Mouse (Mus musculus): Measurements from ENCODE around the gene Mxd4. TPM values are rescaled to one million over a fixed set of nuclear protein-coding genes. Genes with fewer than 3 reads are reported as not detected.

The Mxd4 gene
- 22.5 TPM for polyA plus RNA-seq (2014; fragmentation: Illumina TruSeq; extraction: RNeasy Lipid Tissue Mini Kit (QIAGEN cat#74804); ENCODE audit: low read depth, low replicate concordance)

DNA sequence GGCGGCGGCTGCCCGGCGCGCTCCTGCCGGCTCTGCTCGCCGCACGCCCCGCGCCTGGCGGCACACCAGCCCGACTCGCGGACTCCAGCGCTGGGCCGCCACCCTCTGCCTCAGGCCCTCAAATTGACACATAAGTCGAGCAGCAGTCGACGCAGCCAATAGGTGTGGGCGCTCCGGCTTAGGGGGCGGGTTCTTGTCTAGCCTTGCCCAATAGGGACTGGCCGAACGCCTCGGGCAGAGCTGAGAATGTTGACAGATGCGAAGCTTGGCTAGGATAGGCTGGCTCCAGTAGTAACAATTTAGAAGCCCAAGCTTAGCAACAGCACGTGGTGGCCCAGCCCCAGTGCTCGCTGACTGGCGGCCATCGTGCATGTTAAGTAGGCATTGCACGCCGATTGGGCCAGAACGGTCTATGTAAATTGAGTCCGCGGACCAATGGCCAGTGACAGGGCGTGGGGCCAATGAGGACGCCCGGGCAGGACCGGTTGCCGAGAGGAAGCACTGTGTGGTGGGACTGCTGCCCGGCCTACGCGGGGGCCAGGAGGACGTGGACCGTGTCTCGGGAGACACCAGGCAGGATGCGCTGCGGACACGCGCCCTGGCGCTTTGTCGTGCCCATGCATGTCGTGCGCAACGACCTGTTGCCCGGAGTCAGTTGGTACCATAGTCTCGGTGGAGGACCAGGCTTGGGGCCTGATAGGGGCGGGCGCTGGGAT, at the start of gene Mxd4:
TSS of gene Mxd4 (minus strand) at position 120 of the 716 bp plus-strand sequence.

DNA sequence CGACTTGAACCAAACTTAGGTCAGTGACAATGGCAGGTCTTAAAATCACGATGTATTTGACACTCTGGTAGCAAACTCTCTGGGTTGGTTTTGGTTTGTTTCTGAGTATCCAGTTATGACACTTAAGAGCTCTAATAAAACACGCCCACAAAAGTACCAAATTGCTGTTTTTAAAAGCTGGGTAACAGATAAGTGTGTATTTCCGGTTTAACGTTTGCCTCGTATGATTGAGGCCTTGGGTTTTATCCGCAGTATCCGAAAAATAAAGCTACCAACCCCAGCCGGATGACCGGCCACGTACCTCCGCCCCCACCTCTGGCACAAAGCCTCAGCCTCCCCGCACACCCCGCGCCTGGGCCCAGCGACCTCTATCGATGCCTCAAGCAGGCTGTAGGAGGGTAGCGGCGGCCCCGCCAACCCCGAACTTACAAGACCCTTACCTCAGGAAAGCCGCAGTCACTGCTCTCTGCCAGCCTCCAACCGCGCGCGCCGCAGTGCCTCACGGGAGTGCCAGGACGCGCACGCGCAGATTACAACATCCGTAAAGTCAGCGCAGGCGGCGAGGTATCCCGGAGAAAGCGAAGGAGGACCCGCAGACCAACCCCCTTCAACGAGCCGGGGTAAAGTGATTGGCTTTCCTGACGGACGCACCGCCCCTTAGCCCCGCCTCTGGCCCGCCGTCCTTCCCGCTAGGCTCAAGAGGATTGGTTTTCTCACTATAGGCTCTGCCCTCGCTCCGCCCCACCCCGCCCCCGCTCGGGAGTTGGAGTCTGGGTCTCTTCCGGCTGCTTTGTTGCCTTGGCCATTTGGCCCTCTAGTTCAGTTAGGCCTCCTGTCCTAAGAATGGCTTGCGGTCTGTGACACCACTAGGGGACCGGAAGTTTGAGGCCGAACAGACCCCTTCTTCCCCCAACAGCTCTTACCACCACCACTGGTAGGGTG, 18.3 kb downstream of the Mxd4 start, which contains the start of the genes Poln and Haus3:
TSS of gene Poln (minus strand) at position 499 of the 942 bp plus-strand sequence.
TSS of gene Haus3 (minus strand) at position 578 of the 942 bp plus-strand sequence.

Other genes with a start within 250 kb of the Mxd4 start
- not detected for gene Gm1673, start 204.3 kb downstream of the Mxd4 start, polyA plus RNA-seq (2014; fragmentation: Illumina TruSeq; extraction: RNeasy Lipid Tissue Mini Kit (QIAGEN cat#74804); ENCODE audit: low read depth, low replicate concordance)
- 0.13 TPM for gene Nat8l, start 191.7 kb downstream of the Mxd4 start, polyA plus RNA-seq (2014; fragmentation: Illumina TruSeq; extraction: RNeasy Lipid Tissue Mini Kit (QIAGEN cat#74804); ENCODE audit: low read depth, low replicate concordance)
- 0.19 TPM for gene Poln, start 18.3 kb downstream of the Mxd4 start, polyA plus RNA-seq (2014; fragmentation: Illumina TruSeq; extraction: RNeasy Lipid Tissue Mini Kit (QIAGEN cat#74804); ENCODE audit: low read depth, low replicate concordance)
- 40.8 TPM for gene Haus3, start 18.2 kb downstream of the Mxd4 start, polyA plus RNA-seq (2014; fragmentation: Illumina TruSeq; extraction: RNeasy Lipid Tissue Mini Kit (QIAGEN cat#74804); ENCODE audit: low read depth, low replicate concordance)
- gene Zfyve28, start 100.7 kb upstream of the Mxd4 start, polyA plus RNA-seq (2014; fragmentation: Illumina TruSeq; extraction: RNeasy Lipid Tissue Mini Kit (QIAGEN cat#74804); ENCODE audit: low read depth, low replicate concordance): not detected
- not detected for gene Cfap99, start 100.9 kb upstream of the Mxd4 start, polyA plus RNA-seq (2014; fragmentation: Illumina TruSeq; extraction: RNeasy Lipid Tissue Mini Kit (QIAGEN cat#74804); ENCODE audit: low read depth, low replicate concordance)
- gene Rnf4, start 148.6 kb upstream of the Mxd4 start, polyA plus RNA-seq (2014; fragmentation: Illumina TruSeq; extraction: RNeasy Lipid Tissue Mini Kit (QIAGEN cat#74804); ENCODE audit: low read depth, low replicate concordance): 125 TPM
- 23.4 TPM for gene Fam193a, start 182.2 kb upstream of the Mxd4 start, polyA plus RNA-seq (2014; fragmentation: Illumina TruSeq; extraction: RNeasy Lipid Tissue Mini Kit (QIAGEN cat#74804); ENCODE audit: low read depth, low replicate concordance)

Data from sigmoid colon, adult 10 weeks (tissue).